Mouse (Mus musculus): ENCODE measurements at regions not wholly inside any gene's neighbourhood (a gene's known extent, or its start where the extent isn't known, plus 50 kb on each side); places are given as distances from the start of the nearest gene placed in this dataset.

DNA sequence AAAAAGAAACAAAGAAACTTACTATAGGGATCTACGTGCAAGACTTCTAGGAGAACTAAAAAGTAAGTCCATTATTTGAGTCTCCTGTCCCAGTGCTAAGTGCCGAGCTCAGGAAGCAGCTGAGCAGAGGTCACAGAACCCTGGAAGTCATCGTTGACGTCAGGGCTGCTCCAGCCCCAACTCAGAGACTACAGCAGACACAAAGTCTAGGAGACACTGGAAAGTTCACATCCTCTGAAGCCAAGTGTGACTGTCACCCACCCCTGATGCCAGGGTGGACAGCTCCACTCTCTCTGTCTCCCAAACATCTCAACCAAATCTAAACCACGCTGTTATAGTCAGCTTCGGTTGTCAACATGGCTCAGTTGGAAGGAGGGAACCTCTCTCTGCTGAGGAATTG is 124.9 kb downstream of the Rpap3 start:
- no peak for ATAC-seq (replicated peaks; ENCODE audit: low FRiP score, poor library complexity, severe bottlenecking)

DNA sequence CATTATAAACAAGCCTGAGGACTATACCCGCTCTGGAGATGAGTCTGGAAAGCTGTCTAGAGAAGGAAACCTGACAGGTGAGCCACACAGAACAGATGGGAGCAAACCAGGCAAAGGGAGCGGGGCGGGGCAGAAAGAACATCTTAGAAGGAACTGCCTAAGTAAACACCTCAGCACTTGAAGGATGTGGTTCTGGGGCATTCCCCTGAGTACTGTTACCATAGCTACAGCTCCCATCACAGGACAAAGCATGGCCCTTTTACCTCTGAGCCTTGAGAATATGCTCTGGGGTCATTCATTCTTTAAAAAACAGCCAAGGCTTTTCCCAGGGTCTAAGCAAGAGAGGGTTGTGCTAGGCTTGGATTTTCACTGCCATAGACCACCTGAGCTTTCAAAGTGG is 127.6 kb downstream of the Rpap3 start:
- ATAC-seq (replicated peaks; ENCODE audit: low FRiP score, poor library complexity, severe bottlenecking): no peak

DNA sequence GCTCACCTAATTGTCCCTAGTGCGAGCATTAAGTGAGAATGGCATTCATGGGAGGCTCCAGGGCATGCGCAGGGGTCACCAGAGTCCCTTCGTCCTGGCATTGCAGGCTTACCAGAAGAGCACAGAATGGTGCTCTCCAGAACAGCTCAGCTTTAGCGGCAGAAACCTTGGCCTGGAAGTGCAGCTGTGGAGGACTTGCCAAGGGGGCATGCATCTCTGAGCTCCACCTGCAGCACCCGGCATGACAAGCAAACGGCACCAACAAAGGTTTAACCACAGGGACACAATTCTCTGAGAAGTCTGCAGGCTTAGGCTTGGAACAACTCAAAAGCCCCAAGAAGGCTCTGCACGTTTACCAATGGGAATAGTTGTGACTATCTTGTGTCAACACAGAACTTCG is 128.4 kb downstream of the Rpap3 start:
- no peak for ATAC-seq (replicated peaks; ENCODE audit: low FRiP score, poor library complexity, severe bottlenecking)

DNA sequence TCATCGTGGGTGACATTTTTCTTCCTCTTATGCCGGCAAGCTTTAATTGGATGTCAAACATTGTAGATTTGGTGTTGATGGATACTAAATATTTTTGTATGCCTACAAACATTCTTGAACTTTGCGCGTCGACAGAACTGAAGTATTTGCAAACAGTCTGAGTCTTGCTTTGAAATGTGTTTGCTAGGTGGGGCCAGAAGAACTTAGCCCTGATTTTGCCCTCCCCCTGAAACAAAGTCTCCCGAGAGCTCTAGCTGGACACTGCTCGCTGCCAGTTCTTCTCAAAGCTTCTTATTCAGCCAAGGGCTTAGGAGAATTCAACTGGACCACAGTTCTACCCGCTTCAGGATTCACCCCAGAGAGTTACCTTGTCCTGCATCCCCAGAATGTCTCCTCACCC is 133.0 kb downstream of the Rpap3 start:
- ATAC-seq (replicated peaks; ENCODE audit: low FRiP score, poor library complexity, severe bottlenecking): no peak

DNA sequence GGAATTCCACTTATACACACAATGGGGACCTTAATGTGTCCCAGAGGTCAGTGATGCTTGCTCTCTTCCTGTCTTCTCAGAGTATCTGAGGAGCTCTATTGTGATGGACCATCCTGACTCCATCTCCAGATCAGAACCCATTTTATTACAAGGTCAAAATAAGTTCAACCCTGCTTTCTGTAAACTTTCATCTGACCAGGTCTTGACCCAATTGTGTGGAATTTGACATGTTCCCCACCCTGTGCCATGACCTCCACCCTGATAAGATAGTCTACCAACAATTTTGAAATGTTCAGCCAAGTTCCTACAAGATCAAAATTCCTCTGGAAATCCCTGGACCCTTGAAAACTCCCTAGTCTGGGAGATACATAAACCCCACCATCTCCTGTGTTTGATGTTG is 133.7 kb downstream of the Rpap3 start:
- ATAC-seq (replicated peaks; ENCODE audit: low FRiP score, poor library complexity, severe bottlenecking): no peak

DNA sequence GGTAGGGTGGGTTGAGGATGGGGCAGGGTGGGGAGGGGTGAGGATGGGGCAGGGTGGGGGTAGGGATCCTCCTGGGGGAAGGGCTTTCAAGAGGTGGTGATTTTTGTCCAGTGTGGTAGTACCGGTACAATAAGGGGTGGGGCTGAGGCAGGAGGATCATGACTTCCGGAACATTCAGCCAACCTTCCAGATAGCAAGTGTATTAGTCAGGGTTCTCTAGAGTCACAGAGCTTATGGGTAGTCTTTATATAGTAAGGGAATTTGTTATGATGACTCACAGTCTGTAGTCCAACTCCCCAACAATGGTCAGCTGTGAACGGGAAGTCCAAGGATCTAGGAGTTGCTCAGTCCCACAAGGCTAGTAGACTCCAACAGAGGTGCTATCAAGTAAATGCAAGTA is 145.5 kb downstream of the Rpap3 start:
- ATAC-seq (replicated peaks; ENCODE audit: low FRiP score, poor library complexity, severe bottlenecking): no peak

DNA sequence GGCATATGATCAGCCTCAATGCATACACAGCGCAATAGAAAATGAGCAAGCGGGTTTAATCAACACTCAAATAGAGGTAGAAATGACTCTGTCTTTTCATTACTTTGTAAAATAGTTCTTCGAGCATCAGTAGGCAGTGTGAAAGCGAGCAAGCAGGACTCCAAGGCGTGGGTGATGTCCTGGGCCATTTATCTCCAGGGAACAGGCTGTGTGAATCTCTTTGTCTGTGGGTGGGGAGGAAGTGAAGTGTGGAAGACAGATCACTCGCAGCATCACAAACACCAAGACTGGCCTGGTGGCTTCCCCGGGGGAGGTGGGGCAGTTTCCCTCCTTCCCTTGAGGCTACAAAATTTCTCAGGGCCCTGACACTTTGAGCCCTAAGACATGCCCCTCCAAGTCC is 146.9 kb downstream of the Rpap3 start:
- no peak for ATAC-seq (replicated peaks; ENCODE audit: low FRiP score, poor library complexity, severe bottlenecking)

DNA sequence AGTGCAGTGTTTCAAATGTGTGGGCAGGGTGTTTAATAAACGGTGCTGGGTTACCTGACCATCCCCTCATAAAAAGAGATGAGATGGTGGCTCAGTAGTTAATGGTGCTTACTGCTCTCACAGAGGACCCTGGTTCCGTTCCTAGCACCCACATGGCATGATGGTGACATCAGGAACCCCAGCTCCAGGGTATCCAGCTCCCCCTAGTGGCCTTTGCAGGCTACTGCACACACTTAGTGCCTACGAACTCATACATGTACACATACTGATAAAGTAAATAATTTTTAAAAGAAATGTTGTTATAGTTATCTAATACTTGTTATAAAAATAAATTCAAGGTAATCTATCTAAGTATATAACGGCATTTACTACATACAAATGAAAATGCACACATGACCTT is 157.3 kb downstream of the Rpap3 start:
- no peak for ATAC-seq (replicated peaks; ENCODE audit: low FRiP score, poor library complexity, severe bottlenecking)

DNA sequence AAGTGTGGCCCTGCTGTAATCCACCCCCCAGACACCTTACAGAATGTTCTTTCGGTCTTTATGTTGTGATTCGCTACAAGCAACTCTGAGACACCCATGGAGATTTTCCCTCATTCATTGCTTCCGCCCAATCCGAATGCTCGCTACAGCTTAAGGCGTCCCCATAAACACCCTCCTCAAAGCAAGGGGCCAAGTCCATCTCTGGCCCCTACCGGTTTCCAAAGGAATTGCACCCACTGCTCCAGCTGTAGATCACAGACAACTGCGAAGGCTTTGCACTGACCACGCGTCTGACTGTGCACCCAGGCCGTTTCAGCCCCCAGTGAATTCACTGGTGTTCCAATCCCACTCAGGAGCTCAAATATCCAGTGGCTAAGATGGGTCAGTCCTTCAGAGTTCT is 160.6 kb downstream of the Rpap3 start:
- no peak for ATAC-seq (replicated peaks; ENCODE audit: low FRiP score, poor library complexity, severe bottlenecking)

DNA sequence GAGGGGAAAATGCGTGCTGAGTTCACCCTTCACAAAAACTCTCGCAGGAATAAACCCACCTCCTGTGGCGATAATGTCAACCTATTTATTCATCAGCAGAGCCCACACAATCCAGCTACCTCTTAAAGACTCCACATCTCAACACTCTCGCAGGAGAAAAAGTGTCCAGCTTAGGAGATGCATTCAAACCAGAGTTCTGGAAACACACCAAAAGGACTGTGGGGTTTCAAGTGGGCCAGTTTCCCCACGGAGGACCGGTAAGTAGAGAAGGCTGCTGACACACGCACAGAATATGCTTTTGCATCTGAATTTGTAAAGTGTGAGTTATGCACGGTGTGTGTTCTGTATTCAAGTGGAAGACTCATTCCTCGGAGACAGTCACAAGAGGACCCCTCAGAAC is 164.0 kb downstream of the Rpap3 start:
- ATAC-seq (replicated peaks; ENCODE audit: low FRiP score, poor library complexity, severe bottlenecking): no peak

DNA sequence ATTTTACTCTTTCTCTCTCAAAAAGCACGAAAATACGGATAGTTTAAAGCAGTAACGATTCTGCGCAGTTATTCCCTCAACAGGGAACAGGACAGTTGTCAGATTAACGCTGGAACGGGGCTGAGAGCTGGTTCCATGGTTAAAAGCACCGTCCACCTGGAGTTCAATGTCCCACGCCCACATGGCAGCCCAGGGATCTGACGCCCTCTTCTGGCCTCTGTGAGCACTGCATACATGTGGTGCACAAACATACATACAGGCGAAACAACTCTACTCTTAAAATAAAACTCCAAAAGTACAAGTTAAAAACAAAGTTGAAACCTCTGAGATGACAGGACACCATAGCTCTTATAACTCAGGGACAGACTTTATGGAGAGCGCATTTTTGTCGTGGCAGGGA is 169.5 kb downstream of the Rpap3 start:
- ATAC-seq (replicated peaks; ENCODE audit: low FRiP score, poor library complexity, severe bottlenecking): no peak

DNA sequence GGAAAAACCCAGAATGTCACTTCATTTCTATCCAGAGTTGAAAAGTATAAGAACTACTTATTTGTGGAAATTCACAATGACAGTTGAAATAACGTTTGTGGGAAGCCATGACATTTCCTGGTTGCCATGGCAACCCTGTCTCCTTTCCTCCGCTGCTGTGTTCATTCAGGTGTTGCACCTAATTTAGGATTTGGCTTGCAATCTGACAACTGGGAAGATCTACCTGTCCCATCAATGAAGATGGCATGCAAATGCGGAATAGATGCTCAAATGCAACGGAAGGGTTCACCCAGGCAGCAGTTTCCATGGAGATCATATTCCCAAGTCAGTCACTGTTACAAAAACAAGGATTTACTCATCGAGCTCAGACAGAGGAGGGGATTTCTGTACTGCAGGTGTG is 170.7 kb downstream of the Rpap3 start:
- ATAC-seq (replicated peaks; ENCODE audit: low FRiP score, poor library complexity, severe bottlenecking): no peak

DNA sequence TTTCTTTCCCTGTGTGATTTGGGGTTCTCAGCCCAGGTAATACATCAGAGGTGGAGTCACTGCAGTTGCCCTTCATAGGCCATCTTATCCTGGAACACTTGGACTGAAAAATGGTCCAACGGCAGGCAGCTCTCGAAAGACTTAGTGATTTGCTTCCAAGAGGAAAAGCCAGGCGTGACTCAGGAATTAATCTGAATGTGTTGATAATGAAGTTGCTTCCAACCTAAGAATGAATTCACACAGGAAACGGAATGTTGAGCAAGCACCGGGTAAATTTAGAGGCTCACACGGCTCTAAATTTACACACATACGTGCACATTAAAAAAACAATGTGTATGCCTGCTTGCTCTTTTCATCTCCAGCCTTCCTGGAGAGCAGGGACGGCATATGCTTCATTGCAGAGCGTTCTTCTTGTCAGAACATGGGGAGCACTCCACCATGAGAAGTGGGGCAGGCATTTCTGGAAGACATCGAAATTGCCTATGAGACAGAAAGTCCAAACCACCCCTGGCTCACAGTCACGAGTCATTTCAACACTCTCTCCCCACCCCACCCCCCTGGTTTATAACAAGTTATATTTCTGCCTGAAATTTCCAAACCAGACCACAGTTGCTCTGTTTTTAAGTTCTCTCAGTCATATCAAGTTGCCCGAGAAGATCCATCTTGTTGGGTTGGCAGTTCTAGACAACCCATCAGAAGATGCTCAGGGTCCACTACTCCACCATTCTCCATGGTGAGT is 171.9 kb downstream of the Rpap3 start:
- ATAC-seq (replicated peaks; ENCODE audit: low FRiP score, poor library complexity, severe bottlenecking): no peak

DNA sequence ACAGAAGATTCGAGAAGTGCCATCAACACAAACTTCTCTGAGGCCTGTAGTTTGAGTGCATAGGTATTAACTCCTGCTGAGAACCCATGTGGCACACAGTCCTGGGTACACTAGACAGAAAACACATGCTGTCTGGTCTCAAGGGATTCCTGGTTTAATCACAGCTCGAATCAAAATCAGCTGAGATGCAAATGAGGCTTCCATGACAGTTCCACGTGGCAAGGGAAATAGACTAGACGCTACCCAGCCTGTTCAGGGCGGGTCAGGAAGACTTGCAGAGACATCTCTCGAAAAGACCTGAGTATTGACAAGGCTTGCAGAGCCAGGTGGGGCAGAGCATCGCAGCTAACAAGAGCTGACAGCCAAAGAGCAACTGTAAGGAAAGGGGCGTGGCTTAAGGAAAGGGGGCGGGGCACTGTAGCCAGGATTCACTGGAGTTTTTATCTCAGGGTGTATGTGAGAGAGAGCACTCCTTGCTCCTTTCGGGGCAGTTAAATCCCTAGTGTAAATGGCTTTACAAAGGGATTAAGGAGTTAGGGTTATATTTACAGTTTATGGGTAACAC is 173.2 kb downstream of the Rpap3 start:
- no peak for ATAC-seq (replicated peaks; ENCODE audit: low FRiP score, poor library complexity, severe bottlenecking)

DNA sequence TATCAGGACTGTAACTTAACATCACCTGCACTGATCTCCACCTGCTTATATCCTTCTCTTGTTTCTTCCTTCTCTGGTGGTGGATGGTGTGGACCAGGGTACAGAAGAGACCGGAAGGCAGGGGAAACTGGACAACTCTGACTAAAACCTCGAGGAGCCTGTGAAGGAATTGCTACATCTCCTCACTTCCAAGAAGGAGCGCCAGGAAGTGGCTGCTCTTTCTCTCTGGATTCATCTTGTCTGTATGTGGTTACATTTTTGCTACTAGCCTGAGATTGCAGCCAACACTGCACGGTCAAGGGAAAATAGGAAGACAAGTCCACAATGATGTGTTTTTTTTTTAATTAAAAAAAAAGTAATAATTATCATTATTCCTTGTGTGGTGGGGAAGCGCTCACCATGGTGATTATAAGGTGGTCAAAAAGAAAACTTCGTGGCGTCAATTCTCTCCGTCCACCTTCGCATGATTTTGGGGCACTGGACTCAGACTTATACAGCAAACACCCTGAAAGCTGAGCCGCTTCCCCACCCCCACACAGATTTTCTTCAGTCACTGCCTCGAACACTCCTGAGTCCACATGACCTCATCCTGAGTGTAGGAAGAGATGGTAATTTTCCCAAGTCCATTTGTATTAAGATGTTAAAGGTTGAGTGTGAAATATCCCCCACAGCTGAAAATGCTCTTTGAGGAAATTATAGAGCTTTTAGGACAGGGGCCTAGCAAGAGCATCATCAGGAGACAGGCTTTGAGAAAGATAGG is 177.2 kb downstream of the Rpap3 start:
- no peak for ATAC-seq (replicated peaks; ENCODE audit: low FRiP score, poor library complexity, severe bottlenecking)

DNA sequence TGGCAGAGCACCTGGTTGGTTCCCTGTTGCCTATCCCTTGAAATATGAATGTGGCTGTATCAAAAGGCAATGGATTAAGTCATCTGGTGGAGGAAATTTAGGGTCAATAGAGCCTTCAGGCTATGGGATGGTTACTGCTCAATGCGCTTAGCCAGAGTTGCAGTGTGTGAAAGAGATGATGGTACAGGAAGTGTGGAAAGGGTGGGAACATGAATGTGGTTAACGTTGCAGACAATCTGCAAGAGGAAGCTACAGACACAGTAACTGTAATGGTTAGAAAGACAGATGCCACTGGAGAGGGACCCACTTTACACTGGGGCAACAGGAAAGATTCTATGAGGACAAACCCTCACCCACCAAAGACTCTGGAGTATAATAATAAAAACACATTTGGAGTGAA is 185.2 kb downstream of the Rpap3 start:
- no peak for ATAC-seq (replicated peaks; ENCODE audit: low FRiP score, poor library complexity, severe bottlenecking)

DNA sequence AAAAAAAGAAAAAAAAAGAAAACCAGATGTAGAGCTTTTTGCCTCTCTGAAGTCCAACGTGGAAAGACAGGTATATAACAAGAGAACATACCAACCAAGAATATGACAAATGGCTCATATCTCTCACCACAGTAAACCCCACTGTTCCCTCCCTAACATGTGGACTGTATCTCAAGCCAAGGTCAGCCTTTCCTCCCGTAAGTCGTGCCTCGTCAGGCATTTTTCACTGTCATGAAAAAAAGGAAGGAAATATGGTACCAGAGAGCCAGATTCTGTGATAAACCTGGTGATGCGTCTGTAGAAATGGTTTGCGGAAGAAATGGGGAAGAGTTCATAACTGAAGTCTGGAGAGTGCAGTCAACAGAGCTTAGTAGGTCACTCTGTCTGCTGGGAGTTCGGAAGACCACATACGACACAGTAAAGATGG is 185.7 kb downstream of the Rpap3 start:
- no peak for ATAC-seq (replicated peaks; ENCODE audit: low FRiP score, poor library complexity, severe bottlenecking)

DNA sequence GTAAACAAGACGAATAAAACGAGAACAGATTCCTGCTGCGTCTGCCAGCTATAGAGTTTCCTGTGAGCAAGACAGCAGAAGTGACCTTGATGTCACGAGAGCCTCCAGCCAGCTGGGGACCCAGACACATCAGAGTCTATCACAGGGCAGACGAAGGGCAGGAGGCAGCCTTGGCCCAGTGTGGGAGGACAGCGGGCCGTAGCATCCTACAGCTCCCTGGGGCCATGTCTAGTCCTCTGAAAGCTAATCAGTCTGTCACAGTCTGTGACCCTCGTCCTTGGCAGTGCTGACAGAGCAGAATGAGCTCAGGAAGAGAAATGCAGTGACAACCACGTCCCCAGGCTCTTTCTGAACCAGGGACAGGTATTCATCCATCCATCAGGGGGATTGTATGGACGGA is 187.7 kb downstream of the Rpap3 start:
- ATAC-seq (replicated peaks; ENCODE audit: low FRiP score, poor library complexity, severe bottlenecking): no peak

DNA sequence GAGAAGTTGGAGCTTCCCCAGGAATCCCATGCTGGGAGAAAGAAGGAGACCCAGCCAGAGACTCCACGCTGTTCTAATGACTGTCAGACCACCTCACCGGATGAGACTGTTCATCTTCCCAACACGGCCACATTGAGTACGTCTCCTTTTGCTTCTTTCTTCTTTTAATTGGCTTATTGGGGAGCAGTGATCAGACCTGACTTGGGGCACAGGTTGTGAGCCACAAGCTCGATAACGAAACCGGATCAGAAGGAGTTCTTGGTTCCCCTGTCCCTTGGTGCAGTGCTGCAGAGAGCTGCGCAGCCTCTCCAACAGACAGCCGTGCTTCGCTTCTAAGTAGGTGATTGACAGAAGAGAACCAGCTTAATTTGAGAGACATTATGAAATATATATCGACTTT is 188.4 kb downstream of the Rpap3 start:
- ATAC-seq (replicated peaks; ENCODE audit: low FRiP score, poor library complexity, severe bottlenecking): no peak

DNA sequence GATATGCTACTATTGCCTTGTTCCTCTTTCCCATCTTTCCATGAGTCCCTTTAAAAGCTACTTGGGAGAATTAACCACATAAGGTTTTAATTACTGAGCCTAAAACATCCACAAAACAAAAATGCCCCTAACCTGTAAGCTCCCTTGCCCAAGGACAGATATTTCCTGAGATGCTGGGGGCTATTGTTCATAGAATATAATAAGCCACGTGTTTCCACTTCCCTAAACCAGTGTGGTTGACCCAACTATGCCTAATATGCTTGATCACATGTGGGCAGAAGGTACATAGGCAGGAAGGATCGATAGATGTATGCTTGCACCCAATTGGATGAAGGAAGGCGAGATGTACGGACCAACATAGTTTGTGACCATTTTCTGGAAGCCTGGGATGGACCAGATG is 189.9 kb downstream of the Rpap3 start:
- ATAC-seq (replicated peaks; ENCODE audit: low FRiP score, poor library complexity, severe bottlenecking): no peak

DNA sequence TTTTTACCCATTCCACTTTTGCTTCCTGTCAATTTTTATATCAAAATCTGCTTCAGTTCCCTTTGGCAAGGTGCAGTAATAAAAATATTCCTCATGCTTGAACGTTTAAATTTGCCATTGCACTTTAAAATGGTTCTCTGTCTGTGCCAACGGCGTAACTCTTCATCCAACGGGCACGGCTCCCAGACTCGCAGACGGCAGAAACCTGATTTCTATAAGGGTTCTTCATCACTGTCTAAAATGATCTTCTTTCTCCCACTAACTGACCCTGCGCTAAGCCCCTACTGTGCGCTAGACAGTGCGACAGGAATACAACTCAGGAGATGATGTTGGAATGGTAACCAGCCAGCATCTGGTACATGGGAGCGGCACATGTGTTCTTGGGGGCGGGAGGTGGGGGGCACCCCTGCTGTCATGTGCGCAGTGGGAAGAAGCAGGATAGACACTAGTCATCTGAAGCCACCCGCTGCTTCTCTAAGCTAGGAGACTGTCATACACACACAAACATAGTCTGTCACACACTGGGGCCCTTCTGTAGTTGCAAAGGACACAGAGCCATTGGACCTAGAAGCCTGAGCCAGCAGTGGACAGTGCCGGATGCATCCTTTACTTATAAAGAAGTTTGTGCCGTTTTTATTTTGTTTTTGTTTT is 197.8 kb downstream of the Rpap3 start:
- ATAC-seq (replicated peaks; ENCODE audit: low FRiP score, poor library complexity, severe bottlenecking): no peak

Data from erythroblast, adult 5-6 weeks (primary cell).